Mouse (Mus musculus): ENCODE results near the gene Inafm2. TPM values are rescaled to one million over a fixed set of nuclear protein-coding genes. Genes with fewer than 3 reads are reported as not detected.

Inafm2 gene
- polyA plus RNA-seq (2017; shearing (Covaris generic)): 3.2 TPM

GRCm38 (mm10) chr2:118745232-118745884 is at the start of gene Inafm2:
Gene Inafm2 (plus strand): TSS chr2:118745758.

GRCm38 (mm10) chr2:118703913-118704730 is 41.4 kb upstream of the Inafm2 start, which contains the start of gene Ankrd63:
Gene Ankrd63 (minus strand): TSS chr2:118703963.

GRCm38 (mm10) chr2:118728337-118728736 is 17.2 kb upstream of the Inafm2 start, which contains the start of gene Plcb2:
Gene Plcb2 (minus strand): TSS chr2:118728438.

GRCm38 (mm10) chr2:118761906-118762783 is 16.6 kb downstream of the Inafm2 start, which contains the start of gene Ccdc9b:
Gene Ccdc9b (minus strand): TSS chr2:118762661.

GRCm38 (mm10) chr2:118772158-118772874 is 26.8 kb downstream of the Inafm2 start, which contains the start of gene Phgr1:
Gene Phgr1 (plus strand): TSS chr2:118772769.

GRCm38 (mm10) chr2:118779504-118780480 is 34.2 kb downstream of the Inafm2 start, which contains the start of gene Disp2:
Gene Disp2 (plus strand): TSS chr2:118779719.

Other genes starting within 250 kb of the Inafm2 start
- gene Bmf, start 196.1 kb upstream of the Inafm2 start, polyA plus RNA-seq (2017; shearing (Covaris generic)): 2.8 TPM
- 9.4 TPM for gene Bub1b, start 147.5 kb upstream of the Inafm2 start, polyA plus RNA-seq (2017; shearing (Covaris generic))
- gene Pak6, start 82.5 kb upstream of the Inafm2 start, polyA plus RNA-seq (2017; shearing (Covaris generic)): 0.07 TPM
- not detected for gene Ankrd63, start 41.8 kb upstream of the Inafm2 start, polyA plus RNA-seq (2017; shearing (Covaris generic))
- gene Plcb2, start 17.3 kb upstream of the Inafm2 start, polyA plus RNA-seq (2017; shearing (Covaris generic)): 47.4 TPM
- not detected for gene Ccdc9b, start 16.9 kb downstream of the Inafm2 start, polyA plus RNA-seq (2017; shearing (Covaris generic))
- gene Phgr1, start 27.0 kb downstream of the Inafm2 start, polyA plus RNA-seq (2017; shearing (Covaris generic)): not detected
- gene Disp2, start 34.0 kb downstream of the Inafm2 start, polyA plus RNA-seq (2017; shearing (Covaris generic)): not detected
- gene Knstrn, start 68.2 kb downstream of the Inafm2 start, polyA plus RNA-seq (2017; shearing (Covaris generic)): 13.7 TPM
- gene Ivd, start 116.2 kb downstream of the Inafm2 start, polyA plus RNA-seq (2017; shearing (Covaris generic)): 84.0 TPM
- 2.2 TPM for gene Bahd1, start 154.6 kb downstream of the Inafm2 start, polyA plus RNA-seq (2017; shearing (Covaris generic))
- 4.7 TPM for gene Chst14, start 180.7 kb downstream of the Inafm2 start, polyA plus RNA-seq (2017; shearing (Covaris generic))